Mouse (Mus musculus) frontal cortex, adult (tissue): ENCODE measurements around the gene Cmc1.
A peak's percentile ranks its signal among the peaks of the same experiment; 100 is the strongest.
"Not testable (repeated sequence)": the region's sequence is repeated elsewhere in the genome, so short reads cannot be mapped to it uniquely, and the experiment has no call there.

Experiments used
- ATAC-seq: cut with Nextera tagmentation; 2 replicates; pipeline ENCODE4 v1.9.2; 2017; ENCODE audit warnings: mild to moderate bottlenecking, moderate library complexity, mixed read lengths; ENCODE audit not compliant: low TSS enrichment

Gene Cmc1

GRCm38 (mm10) chr9:118140356-118140755, 9.6 kb downstream of the Cmc1 start:
- not testable (repeated sequence) for ATAC-seq

- ATAC-seq, result no peak
Measured at GRCm38 (mm10) chr9:118110360-118110710, 39.6 kb downstream of the Cmc1 start.

GRCm38 (mm10) chr9:118109697-118110359, 40.1 kb downstream of the Cmc1 start:
- ATAC-seq, result no peak

- peak; percentile 99 for ATAC-seq
Measured at GRCm38 (mm10) chr9:118108527-118109011, 41.4 kb downstream of the Cmc1 start.

GRCm38 (mm10) chr9:118101802-118102201, 48.2 kb downstream of the Cmc1 start:
- no peak for ATAC-seq

- ATAC-seq, result no peak
Measured at GRCm38 (mm10) chr9:118100484-118100883, 49.5 kb downstream of the Cmc1 start.

- peak; percentile 91 for ATAC-seq
Measured at GRCm38 (mm10) chr9:118099395-118099794, 50.6 kb downstream of the Cmc1 start.

- ATAC-seq, result no peak
Measured at GRCm38 (mm10) chr9:118083834-118084233, 66.1 kb downstream of the Cmc1 start.

GRCm38 (mm10) chr9:118082575-118083431, 67.2 kb downstream of the Cmc1 start:
- ATAC-seq, result peak; percentile 59; the same call in 1 of the 2 replicates

- no peak for ATAC-seq
Measured at GRCm38 (mm10) chr9:118073358-118073757, 76.6 kb downstream of the Cmc1 start.

- ATAC-seq, result no peak
Measured at GRCm38 (mm10) chr9:118072101-118072500, 77.9 kb downstream of the Cmc1 start.

GRCm38 (mm10) chr9:118071337-118071736, 78.6 kb downstream of the Cmc1 start:
- no peak for ATAC-seq

- 0 out of 2 replicates have a peak, but pooled peaks have one; percentile 20 for ATAC-seq
Measured at GRCm38 (mm10) chr9:118070442-118070841, 79.5 kb downstream of the Cmc1 start.

- peak; percentile 47; the same call in 1 of the 2 replicates for ATAC-seq
Measured at GRCm38 (mm10) chr9:118059101-118059500, 90.9 kb downstream of the Cmc1 start.

- peak; percentile 73 for ATAC-seq
Measured at GRCm38 (mm10) chr9:118053286-118053685, 96.7 kb downstream of the Cmc1 start.

GRCm38 (mm10) chr9:118045011-118045533, 104.9 kb downstream of the Cmc1 start:
- ATAC-seq, result no peak

- no peak for ATAC-seq
Measured at GRCm38 (mm10) chr9:118043581-118043980, 106.4 kb downstream of the Cmc1 start.

GRCm38 (mm10) chr9:118042738-118043137, 107.2 kb downstream of the Cmc1 start:
- ATAC-seq, result no peak

- no peak for ATAC-seq
Measured at GRCm38 (mm10) chr9:118041646-118042045, 108.3 kb downstream of the Cmc1 start.

GRCm38 (mm10) chr9:118041022-118041400, 109.0 kb downstream of the Cmc1 start:
- ATAC-seq, result peak; percentile 10; the same call in 1 of the 2 replicates

GRCm38 (mm10) chr9:118040218-118041021, 109.6 kb downstream of the Cmc1 start, which contains the start of gene Azi2:
Gene Azi2, plus strand, starts transcription at chr9:118040499.
- peak; percentile 97 for ATAC-seq

- ATAC-seq, result no peak
Measured at GRCm38 (mm10) chr9:118034990-118035389, 115.0 kb downstream of the Cmc1 start.
